Mouse (Mus musculus) frontal cortex, postnatal 25 days (tissue): ENCODE measurements at regions not wholly inside any gene's neighbourhood (a gene's known extent, or its start where the extent isn't known, plus 50 kb on each side); places are given as distances from the start of the nearest gene placed in this dataset.
A peak's percentile ranks its signal among the peaks of the same experiment; 100 is the strongest.

Experiments
- DNase-seq, 2 experiments: peaks; one replicate each; pipeline ENCODE4 v3.0.0; 2022; ENCODE audit warnings: low spot score in 2 of 2

GRCm38 (mm10) chr7:61615156-61615555, 731.2 kb upstream of the Ndn start:
- DNase-seq, result no peak

GRCm38 (mm10) chr7:61644893-61645545, 701.4 kb upstream of the Ndn start:
- no peak for DNase-seq

- no peak for DNase-seq
Observed at GRCm38 (mm10) chr7:61658086-61658485, 688.3 kb upstream of the Ndn start.

DNA sequence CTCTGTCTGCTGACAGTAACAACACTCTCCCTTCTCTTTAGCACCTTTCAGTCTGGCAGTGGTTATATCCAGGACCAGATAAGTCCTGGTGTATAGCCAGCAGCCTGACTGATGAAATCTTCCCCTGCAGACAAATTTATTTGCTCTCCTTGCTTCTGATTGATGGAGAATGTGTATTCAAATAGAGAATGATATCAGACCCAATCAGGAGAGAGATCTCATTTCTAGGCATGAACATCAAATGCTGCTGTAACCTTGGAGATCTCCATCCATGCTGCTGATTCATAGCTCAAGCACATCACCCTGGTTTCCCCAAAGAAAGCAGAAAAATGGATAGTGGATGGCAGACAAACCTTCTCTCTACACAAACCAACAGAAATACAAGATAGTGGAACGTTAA, 663.3 kb upstream of the Ndn start:
- no peak for DNase-seq

- DNase-seq, result no peak
Observed at GRCm38 (mm10) chr7:61685052-61685655, 661.2 kb upstream of the Ndn start.

GRCm38 (mm10) chr7:61726149-61726548, 620.2 kb upstream of the Ndn start:
- no peak for DNase-seq

DNA sequence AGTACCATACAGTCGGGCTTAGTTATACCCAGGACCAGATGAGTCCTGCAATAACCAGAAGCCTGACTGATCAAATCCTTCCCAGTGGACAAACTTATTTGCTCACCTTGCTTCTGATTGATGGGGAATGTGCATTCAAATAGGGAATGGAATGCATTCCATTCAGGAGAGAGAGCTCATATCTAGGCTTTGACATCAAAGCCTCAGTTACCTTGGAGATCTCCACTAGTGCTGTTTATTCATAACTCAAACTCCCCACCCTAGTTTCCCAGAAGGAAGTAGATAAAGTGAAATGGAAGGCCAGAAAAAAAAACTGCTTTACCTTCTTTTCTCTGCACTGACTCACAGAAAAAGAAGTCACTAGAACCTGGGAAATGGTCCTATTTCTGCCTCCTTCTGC, 608.9 kb upstream of the Ndn start:
- no peak for DNase-seq

DNA sequence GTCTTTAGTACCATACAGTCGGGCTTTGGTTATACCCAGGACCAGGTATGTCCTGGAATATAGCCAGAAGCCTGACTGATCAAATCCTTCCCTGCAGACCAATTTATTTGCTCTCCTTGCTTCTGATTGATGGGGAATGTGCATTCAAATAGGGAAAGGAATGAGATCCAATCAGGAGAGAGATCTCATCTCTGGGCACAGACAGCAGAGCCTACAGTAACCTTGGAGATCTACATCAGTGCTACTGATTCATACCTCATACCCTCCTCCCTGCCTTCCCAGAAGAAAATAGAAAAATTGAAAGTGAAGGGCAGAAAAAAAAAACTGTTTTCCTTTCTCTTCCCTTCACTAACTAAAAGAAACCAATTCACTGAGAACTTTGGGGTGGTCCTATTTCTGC, 607.0 kb upstream of the Ndn start:
- DNase-seq, result peak in 1 of 2 experiments; percentile 7

DNA sequence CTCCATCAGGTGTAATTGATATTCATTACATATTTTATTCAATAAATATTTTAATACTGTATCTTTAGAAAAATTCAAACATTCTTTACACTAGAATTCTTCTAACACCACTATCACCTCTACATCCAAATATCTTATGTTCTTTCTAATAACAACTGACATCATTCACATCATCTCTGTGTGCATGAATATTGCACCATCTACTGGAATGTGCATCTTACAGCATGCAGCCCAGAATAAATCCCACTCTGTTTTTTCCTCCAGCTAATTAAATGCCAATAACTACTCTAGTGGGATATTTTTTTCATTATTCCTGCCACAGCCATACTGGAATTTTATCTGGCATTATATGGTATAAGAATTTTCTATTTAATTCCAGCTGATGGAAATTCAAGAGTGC, 576.5 kb upstream of the Ndn start:
- DNase-seq, result no peak

DNA sequence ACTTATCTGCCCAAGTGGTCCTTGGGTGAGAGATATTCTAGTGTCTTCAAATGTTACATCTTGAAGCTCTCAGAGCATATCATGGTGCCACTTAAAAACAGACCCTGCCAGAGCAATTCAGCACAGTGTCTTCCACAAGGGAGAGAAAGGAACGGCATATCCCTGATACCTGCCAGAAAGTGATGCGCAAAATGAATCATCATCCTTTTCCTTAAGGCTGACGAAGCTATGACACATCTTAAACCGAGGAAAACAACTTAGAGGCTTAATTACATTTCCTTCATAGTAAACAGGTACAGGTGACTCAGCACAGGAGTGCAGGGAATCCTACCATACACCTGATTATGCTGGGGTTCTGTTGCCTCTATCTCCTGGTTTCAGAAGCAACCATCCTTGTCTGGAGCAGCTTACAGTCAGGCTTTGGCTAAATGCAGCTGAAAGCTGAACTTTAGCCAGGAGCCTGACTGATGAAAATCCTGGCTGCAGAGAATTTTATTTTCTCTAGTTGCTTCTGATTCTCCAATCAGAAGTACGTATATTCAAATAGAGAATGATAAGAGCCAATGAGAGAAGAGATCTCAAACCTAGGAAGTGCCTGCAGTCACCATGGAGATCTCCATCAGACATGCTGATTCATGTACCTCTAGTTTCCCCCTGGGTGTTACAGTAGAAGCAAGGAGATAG, 556.1 kb upstream of the Ndn start:
- no peak for DNase-seq

DNA sequence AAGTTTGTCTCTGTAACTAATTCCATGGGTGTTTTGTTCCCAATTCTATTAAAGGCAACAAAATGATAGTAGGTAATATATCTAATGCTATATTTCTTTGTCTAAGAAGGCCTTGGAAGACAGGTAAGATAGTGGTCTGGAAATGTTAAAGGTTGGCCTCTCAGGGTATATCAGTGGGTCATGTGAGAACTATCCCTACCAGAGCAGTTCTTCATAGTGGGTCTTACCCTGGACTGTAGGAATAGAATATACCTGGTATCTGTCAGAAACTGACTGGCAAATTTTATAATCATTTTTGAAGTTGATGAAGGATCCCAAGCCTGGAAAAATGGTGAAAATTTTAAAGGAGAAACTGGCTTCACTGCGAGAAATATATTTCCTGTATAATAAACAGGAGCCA, 509.5 kb upstream of the Ndn start:
- DNase-seq, result no peak

- DNase-seq, result peak; percentile 2 to 8
Observed at GRCm38 (mm10) chr7:61837240-61837639, 509.1 kb upstream of the Ndn start.

GRCm38 (mm10) chr7:61851949-61852348, 494.4 kb upstream of the Ndn start:
- no peak for DNase-seq

- DNase-seq, result no peak
Observed at GRCm38 (mm10) chr7:61864517-61864916, 481.9 kb upstream of the Ndn start.

DNA sequence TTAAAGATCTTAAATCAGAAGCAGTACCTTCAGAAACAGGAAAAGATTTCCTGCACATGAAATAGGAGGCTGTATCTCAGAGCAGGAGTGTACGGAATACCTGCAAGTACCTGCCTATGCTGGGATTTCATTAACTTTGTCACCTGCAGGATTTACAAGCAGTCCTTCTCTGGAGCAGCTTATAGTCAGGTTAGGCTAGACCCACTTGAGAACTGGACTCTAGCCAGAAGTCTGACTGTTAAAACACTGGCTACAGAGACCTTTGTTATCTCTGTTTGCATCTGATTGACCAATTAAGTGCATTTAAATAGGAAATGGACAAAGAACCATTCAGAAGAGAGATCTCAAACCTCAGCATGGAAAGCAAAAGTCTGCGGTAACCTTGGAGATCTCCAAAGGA, 480.0 kb upstream of the Ndn start:
- DNase-seq, result no peak

GRCm38 (mm10) chr7:61876220-61876619, 470.1 kb upstream of the Ndn start:
- no peak for DNase-seq

GRCm38 (mm10) chr7:61877311-61878065, 468.9 kb upstream of the Ndn start:
- DNase-seq, result peak; percentile 6 to 32

DNA sequence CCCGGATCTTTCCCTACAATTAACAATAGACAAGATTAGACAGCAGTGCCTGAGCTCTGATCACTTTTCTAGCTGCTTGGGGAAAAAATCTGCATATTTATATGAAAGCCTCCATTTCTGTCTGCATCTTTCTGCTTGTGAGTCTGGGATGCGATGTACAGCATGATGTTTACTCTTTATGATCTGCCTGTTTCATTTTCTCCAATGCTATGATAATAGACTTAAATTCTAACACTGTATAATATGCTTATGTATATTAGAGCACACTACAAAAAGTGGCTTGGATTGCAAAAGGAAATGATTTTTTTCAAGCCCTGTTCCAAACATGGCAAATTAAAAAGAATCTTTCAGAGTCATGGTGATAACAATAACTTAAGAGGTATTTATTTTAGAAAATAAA, 468.3 kb upstream of the Ndn start:
- DNase-seq, result no peak

DNA sequence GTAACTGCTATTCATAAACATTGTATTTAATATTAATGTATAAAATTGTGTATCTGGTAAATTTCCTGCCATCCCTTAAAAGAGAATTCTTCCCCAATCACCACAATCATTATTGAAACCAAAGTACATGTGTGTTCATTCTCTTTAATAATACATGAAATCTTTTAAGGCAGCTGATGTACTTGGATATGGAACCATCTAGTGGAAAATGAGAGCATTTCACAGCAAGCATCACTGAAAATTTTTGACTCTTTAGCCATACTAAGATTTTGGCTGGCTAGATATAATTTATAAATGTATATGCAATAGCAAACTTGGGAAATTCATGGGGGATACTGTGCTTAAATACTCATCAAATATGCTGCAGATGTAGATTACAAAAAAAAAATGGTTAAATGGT, 467.8 kb upstream of the Ndn start:
- DNase-seq, result no peak
